Mouse (Mus musculus) spleen, embryonic (tissue): Measurements from ENCODE around the gene Hist1h3g.
"Not testable (repeated sequence)": the region's sequence is repeated elsewhere in the genome, so short reads cannot be mapped to it uniquely, and the experiment has no call there.

ENCODE experiments used
- CTCF ChIA-PET: fragments of 350-600 bp; sonication (Branson Sonifier 250); formaldehyde crosslinking; loops from one replicate; lab custom pipeline; 2022; lab: Charles Lee

Hist1h3g gene

DNA sequence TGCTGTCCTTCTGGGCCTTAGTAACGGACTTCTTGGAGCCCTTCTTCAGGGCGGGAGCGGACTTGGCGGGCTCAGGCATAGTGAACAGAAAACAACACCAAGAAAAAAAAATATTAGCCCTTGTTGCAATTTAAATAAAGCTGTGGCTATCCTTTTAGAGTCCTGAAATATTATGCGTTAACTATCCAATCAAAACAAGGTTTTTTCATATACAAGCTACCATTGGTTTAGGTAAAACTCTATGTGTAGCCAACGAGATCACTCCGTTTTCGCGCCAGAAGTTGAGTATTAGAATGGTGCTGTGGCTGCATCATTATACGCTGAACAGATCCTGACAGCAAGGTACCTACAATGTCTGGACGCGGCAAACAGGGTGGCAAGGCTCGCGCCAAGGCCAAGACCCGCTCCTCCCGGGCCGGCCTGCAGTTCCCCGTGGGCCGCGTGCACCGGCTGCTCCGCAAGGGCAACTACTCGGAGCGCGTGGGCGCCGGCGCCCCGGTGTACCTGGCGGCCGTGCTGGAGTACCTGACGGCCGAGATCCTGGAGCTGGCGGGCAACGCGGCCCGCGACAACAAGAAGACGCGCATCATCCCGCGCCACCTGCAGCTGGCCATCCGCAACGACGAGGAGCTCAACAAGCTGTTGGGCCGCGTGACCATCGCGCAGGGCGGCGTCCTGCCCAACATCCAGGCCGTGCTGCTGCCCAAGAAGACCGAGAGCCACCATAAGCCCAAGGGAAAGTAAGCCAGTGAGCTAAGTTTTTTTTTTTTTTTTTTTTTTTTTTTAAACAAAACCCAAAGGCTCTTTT is 1.5 kb upstream of the Hist1h3g start, which contains the start of gene Hist1h2af:
TSS of gene Hist1h2af (plus strand) at position 347 of the 808 bp plus-strand sequence.
- CTCF ChIA-PET, result interaction anchor here (0.6 kb wide), 1 partner anchor 717 kb away, joined by 3 read pairs; no protein-coding TSS in a partner anchor

DNA sequence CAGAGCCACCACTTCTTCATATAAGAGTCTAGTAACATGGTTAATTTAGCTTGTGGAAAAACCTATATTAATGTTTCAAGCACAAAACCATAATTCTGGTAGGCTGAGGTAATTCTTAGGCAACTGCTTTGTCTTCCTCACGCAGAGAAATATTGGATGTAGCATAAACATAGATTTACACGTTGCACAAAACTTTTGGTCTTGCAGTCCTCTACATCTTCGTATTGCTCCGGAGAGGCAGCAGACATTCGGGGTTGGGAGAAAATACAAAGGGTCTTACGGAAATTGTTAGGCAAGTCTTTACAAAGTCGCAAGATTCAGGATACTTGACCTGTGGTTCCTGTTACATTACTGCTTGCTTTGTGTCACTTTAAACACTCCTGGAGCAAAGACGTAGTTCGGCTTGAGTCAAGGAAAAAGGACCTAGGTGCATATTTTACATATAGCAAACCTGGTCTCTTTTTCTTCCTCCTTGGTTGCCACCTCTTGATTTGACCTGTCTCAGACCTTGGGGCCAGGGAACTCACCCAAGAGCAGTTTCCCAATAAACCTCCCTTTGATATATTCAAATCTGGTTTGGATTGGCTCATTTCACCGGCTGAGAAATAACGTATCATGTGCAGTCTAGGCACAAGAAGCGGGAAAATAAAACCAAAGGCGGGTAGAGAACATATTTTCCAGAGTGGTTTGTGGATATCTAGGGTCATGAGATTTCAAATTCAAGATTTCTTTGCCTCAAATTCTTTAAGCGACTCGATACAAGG is 672 bp upstream of the Hist1h3g start:
- CTCF ChIA-PET, result interaction anchor here (0.6 kb wide), 1 partner anchor 717 kb away, joined by 3 read pairs; no protein-coding TSS in a partner anchor

DNA sequence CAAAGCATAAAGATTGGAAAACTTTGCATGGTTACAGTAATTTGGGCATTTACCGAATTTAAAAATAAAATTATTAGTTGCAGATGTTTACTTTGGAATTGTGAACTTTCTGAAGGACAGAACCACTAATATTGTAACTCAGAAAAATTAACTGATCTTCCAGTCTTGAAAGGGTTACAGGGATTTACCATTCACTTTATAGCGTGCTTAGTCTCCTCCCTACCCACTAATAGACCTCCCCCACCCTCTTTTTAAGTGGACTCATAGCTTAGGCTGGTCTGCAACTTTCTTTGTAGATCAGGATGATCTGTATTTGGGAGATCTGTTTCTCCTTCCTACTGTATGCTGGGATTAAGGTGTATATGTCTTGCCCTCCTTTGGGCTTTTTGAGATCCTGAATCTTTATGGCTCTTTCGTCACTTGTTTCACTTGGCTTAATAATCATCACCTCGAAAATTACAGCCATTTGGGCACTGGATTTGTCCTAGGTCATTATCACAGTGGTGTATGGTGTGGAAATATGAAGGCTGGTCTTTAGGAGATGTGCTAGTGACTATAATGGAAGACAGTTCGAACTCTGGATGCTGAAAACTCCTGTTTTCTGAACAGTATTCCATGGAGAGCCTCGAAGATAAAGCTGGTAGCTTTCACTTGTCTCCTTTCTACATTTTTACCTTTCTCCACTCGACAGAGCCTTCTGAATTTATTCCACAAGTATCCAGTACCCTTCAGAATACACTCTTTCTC is 1.0 kb downstream of the Hist1h3g start:
- CTCF ChIA-PET, result interaction anchor here (0.7 to 1.8 kb wide), 2 partner anchors 10 to 17 kb away, joined by 4 read pairs; partner anchors contain the start of gene Hist1h1d

DNA sequence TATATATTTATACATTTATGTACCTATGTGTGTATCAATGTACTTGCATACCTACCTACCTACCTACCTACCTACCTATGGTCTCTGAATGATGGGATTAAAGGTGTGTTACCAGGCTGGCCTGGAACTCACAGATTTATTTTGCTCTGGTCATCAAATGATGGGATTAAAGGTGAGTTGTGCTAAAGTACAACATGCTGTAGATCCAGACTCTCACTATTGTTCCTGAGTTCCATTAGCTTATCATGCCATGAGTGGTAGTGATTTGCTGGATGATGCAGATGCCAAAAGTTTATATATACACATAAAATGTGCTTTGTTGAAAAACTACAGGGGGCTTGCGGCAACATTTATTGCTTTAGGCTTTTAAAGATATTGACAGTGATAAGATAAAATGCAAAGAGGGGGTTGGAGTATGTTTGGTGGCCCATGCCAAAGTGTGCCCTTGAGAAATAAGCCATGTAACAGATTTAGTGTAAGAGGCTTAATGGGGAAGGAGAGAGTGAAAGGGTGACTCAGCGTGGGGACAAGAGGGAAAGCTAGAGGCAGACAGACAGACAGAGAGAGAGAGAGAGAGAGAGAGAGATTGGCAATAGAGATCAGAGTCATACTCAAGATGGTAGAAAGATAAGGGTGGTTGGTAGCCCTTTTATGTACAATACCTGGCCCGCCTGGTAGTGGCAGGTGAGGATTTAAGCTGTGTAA is 1.9 kb downstream of the Hist1h3g start:
- CTCF ChIA-PET, result interaction anchor here (0.7 to 1.8 kb wide), 2 partner anchors 9 to 16 kb away, joined by 4 read pairs; partner anchors contain the start of gene Hist1h1d

DNA sequence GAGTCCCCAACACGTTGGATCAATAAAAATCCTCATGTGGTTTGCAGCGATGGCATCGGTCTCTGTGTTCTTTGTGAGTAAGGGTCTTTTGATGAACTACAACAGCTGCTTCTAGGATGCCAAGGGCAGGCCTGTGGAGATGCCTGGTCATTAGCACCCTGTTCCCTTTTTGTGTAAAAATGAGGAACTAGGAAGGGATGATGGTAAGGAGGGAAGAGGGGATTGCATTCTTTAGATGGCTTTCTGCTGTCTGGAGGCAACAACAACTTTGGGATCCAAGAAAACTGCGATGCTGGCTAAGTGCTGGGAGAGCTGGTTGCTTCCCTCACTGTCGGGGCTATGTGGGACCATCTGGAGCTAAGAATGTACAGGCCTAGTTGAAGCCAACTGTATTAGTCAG is 3.0 kb downstream of the Hist1h3g start:
- CTCF ChIA-PET, result interaction anchor here (1.8 kb wide), 1 partner anchor 15 kb away, joined by 4 read pairs; the partner anchor contains the start of gene Hist1h1d

DNA sequence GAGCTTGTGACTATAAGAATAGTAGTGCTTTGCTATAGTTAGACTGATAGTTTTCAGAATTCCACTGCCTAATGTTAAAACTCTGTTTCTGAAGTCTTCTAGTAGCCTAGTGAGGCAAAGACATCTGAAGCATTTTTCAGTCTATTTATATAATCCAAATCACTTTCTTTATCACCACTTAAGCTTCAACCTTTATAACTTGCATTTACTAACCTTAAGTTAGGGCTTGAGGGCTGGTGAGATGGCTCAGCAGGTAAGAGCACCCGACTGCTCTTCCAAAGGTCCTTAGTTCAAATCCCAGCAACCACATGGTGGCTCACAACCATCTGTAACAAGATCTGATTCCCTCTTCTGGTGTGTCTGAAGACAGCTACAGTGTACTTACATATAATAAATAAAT is 4.6 kb downstream of the Hist1h3g start:
- CTCF ChIA-PET, result interaction anchor here (0.8 kb wide), 1 partner anchor 103 kb away, joined by 3 read pairs; no protein-coding TSS in a partner anchor

DNA sequence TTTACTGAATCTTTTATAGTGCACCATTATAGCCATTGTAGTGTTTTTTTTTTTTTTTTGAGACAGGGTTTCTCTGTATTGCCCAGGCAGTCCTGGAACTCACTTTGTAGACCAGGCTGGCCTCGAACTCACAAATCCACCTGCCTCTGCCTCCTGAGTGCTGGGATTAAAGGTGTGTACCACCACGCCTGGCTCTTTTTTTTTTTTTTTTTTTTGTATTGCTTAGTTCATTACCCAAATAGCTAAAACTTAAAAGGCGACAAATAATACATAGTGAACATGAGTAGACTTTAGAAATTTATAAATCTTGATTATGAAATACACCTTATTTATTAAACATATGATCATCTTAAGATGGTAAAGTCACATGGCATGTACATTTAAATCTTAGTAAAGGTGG is 6.3 kb downstream of the Hist1h3g start:
- CTCF ChIA-PET, result interaction anchor here (0.6 to 0.7 kb wide), 2 partner anchors 24 to 109 kb away, joined by 3 to 5 read pairs; no protein-coding TSS in a partner anchor

DNA sequence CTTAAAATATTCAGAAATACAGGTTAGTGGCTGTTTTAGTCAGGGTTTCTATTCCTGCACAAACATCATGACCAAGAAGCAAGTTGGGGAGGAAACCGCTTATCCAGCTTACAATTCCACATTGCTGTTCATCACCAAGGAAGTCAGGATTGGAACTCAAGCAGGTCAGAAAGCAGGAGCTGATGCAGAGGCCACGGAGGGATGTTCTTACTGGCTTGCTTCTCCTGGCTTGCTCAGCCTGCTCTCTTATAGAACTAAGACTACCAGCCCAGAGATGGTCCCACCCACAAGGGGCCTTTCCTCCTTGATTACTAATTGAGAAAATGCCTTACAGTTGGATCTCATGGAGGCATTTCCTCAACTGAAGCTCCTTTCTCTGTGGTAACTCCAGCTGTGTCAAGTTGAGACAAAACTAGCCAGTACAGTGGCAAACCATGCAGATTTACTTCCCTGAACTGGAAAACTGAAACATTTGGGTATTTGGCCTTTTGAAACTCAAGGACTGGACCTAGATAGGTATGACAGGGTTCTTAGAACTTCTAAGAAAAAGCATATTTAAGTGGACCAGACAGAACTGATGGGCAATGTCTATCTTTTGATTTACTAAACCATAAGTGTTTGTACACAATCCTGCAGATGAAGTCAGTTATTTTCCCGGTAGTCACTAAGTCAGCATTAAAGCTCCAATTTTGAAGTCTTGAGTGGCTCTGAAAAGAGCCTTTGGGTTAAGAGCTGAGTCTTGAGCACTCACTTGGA is 7.2 kb downstream of the Hist1h3g start:
- CTCF ChIA-PET, result interaction anchor here (0.6 kb wide), 1 partner anchor 109 kb away, joined by 3 read pairs; no protein-coding TSS in a partner anchor

DNA sequence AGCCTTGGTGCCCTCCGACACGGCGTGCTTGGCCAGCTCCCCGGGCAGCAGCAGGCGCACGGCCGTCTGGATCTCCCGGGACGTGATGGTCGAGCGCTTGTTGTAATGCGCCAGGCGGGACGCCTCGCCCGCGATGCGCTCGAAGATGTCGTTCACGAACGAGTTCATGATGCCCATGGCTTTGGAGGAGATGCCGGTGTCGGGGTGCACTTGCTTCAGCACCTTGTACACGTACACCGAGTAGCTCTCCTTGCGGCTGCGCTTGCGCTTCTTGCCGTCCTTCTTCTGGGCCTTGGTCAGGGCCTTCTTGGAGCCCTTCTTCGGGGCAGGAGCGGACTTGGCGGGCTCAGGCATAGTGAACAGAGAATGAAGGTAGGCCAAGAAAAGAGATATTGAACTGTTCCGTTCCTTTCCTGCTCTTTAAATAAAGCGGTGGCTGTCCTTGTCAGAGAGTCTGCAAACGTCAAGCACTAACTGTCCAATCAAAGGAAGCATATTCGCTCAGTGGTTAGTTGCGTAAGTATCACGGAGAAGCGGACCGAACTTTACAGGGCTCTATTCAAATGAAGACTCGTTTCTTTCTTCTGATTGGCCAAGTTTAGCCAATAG is 7.9 kb downstream of the Hist1h3g start, which contains the start of gene Hist1h2bh:
TSS of gene Hist1h2bh (minus strand) at position 394 of the 609 bp plus-strand sequence.
- CTCF ChIA-PET, result interaction anchor here (1.0 kb wide), 1 partner anchor 13 kb away, joined by 4 read pairs; no protein-coding TSS in a partner anchor

DNA sequence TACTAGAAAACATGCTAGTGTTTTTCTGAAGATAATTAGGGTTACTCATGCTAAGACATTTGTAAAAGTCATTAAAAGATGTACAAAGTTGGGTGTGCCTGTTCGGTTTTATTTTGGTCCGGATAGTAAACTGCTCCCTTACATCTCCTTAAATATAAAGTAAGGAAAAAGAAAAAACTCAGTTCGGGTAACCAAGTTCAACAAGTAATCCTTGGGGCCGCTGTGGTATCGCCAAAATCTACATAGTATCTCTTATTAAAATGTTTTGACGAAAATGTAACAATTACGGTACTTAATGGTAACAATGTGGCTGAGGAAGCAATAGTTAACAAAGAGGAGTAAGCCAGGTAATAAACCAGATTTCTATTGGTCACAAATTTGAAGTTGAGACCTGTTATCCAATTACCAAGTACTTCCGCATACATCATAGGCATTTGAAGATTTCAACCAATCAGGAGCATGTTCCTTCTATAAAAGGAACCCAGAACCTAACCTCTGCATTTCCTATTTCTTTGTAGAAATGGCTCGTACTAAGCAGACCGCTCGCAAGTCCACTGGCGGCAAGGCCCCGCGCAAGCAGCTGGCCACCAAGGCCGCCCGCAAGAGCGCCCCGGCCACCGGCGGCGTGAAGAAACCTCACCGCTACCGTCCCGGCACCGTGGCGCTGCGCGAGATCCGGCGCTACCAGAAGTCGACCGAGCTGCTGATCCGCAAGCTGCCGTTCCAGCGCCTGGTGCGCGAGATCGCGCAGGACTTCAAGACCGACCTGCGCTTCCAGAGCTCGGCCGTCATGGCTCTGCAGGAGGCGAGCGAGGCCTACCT is 9.0 kb downstream of the Hist1h3g start, which contains the start of gene Hist1h3f:
TSS of gene Hist1h3f (plus strand) at position 88 of the 822 bp plus-strand sequence.
- CTCF ChIA-PET, result interaction anchor here (1.0 kb wide), 1 partner anchor 12 kb away, joined by 4 read pairs; no protein-coding TSS in a partner anchor

DNA sequence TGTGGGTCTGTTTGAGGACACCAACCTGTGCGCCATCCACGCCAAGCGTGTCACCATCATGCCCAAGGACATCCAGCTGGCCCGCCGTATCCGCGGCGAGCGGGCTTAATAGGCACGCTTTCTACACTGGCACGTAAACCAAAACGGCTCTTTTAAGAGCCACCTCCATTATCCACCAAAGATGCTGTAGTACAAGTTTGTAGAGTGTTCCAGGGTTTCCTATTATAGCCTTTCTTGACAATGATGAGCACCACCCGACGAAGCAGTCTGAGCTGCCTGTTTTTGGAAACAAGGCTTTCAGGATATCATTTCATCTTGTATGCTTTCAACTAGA is 9.5 kb downstream of the Hist1h3g start:
- CTCF ChIA-PET, result not testable (repeated sequence)

DNA sequence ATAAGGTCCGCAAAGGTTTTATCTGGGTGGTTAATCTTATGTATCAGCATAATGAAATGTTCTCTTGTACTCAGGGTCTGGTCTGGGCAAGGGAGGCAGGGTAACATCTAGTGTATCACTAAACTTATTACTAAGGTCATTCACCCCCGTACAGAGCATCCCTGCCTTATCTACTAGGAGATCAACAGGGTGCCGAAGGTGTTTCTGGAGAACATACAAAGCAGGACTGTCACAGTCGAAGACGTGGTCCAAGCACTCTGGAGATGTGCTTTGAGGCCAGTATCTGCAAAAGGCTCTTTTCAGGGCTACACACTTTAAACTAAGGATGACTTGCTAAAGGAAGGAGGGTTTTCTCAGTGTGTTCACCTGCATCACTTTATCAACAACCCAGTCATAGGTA is 11.5 kb downstream of the Hist1h3g start:
- CTCF ChIA-PET, result no interaction called here

DNA sequence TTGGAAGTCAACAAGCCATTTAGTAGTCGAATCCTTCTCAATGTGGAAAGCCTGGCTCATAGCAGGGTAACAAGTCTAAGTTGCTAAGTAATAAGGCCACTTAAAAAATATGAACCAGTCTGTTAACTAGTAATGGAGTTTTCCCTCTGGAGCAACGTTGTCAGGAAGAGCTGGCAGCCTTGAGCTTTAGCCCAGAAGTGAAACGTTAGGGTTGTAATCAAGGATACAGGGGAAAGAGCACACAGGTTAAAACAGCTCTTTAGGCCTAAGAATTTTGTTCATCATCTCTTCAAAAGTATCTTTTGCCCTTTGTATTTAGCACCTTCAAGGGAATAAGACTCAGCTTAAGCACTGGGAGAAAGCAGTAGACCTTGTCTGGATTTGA is 15.5 kb downstream of the Hist1h3g start:
- CTCF ChIA-PET, result interaction anchor here (0.8 kb wide), 1 partner anchor 16 kb away, joined by 4 read pairs; no protein-coding TSS in a partner anchor

DNA sequence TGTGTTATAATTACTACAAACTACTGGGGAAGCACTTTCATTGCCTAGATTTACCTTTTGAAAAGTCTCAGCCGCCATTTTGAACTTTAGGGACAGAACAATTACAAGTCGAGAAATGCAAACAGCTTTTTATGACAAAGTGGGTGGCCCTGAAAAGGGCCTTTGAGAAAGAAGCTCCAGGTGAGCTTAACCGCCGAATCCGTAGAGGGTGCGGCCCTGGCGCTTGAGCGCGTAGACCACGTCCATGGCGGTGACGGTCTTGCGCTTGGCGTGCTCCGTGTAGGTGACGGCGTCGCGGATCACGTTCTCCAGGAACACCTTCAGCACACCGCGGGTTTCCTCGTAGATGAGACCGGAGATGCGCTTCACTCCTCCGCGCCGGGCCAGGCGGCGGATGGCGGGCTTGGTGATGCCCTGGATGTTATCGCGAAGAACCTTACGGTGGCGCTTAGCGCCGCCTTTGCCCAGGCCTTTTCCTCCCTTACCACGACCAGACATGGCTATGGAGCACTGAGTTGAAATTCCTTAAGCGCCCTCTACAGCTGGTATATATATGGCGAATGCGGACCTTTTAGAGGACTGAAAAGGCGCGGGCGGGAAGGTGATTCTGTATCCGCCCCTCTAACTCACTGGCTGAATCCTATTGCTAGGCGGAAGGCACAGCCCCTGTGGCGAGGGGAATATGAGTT is 16.1 kb downstream of the Hist1h3g start, which contains the start of gene Hist1h4f:
TSS of gene Hist1h4f (minus strand) at position 503 of the 689 bp plus-strand sequence.
- CTCF ChIA-PET, result interaction anchor here (0.7 to 0.8 kb wide), 2 partner anchors 16 to 1772 kb away, joined by 4 read pairs; no protein-coding TSS in a partner anchor

DNA sequence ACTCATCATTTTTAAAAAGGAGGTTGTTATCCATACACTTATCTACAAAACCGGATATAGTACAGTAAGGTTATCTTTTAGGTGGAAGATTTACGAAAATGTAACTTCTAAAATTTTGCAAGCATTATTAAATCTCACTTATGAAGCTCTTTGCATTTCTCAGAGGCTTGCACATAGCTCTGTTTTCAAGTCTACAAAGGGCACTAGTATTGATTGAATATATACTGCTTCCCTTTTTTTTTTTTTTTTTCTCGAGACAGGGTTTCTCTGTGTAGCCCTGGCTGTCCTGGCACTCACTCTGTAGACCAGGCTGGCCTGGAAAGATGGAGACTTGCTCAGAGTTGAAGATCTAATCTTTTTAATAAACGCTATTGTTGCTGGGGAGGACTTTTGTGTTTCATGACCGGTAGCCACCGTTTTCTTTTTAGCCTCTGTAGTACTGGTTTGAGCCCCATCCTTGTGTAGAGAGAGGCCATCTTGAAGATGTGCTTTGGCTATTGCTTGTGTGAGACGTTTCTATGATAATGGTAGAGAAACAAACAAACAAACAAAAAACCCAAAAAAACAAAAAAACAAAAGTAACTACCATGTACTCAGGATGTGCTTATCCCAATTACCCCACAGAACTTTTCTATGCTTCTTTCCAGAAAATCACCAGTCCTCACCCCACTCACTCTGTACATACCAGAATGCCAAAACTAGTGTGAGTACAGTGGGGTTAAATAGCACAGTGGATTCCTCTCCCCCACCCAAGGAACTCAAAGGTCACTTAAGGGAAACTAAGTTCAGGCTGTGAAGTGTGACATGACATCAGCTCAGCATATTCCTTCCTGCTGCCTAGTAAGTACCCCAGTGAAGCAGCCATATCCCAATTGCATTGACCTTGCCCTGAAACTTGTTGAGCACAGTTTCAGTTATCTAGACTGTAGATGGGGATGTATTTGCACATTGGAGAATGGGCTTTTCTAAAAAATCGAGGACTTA is 17.0 kb downstream of the Hist1h3g start:
- CTCF ChIA-PET, result interaction anchor here (0.6 to 1.6 kb wide), 3 partner anchors 9 to 1773 kb away, joined by 3 to 4 read pairs (median 4); no protein-coding TSS in a partner anchor

DNA sequence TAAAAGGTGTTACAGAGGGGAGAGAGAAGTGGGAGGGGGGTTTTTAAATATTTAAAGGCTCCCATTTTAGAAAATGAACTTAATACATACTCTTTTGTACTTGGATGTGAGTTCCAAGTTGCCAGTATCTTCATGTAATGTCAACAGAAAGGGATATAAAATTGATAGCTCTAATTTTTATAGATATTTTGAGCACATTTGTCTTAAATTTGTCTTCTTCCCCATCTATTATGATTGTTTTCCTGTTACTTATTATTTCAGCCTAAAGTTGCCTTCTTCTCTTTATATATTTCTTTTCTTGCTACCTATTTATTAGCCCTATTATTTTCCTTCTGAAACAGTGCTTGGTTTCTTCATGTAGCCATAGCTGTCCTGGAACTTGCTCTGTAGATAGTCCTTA is 17.7 kb downstream of the Hist1h3g start, which contains the start of gene Hist1h1d:
TSS of gene Hist1h1d (plus strand) at position 301 of the 400 bp plus-strand sequence.
- CTCF ChIA-PET, result interaction anchor here (1.6 kb wide), 1 partner anchor 15 kb away, joined by 4 read pairs; no protein-coding TSS in a partner anchor
